Mouse (Mus musculus) stomach, embryonic 15.5 days (tissue): ENCODE data around the gene Ffar3. TPM values are rescaled to one million over a fixed set of nuclear protein-coding genes. Genes with fewer than 3 reads are reported as not detected.
"Not testable (repeated sequence)": the region's sequence is repeated elsewhere in the genome, so short reads cannot be mapped to it uniquely, and the experiment has no call there.

Source experiments
- ATAC-seq: fragments of 200-750 bp; cut with Nextera tagmentation; 2 replicates; pipeline ENCODE4 v1.8.0; 2017; ENCODE audit warnings: low read depth, moderate number of reproducible peaks, moderate TSS enrichment; ENCODE audit not compliant: insufficient read depth, low FRiP score
- H3K27ac ChIP-seq: fragments of 300-500 bp; sonication (generic); 2 replicates; pipeline ENCODE4 v1.5.1; 2015; ENCODE audit warnings: mild to moderate bottlenecking, inconsistent platforms
- H3K27me3 ChIP-seq: fragments of 300-500 bp; sonication (generic); replicated peaks from 2 replicates; pipeline ENCODE4 v1.6.1; 2015; ENCODE audit warnings: inconsistent platforms
- H3K36me3 ChIP-seq: fragments of 300-500 bp; sonication (generic); 2 replicates; pipeline ENCODE4 v1.6.1; 2015; ENCODE audit warnings: inconsistent platforms
- H3K4me1 ChIP-seq: fragments of 300-500 bp; sonication (generic); 2 replicates; pipeline ENCODE4 v1.6.1; 2015; ENCODE audit warnings: inconsistent platforms
- H3K4me2 ChIP-seq: fragments of 300-500 bp; sonication (generic); 2 replicates; pipeline ENCODE4 v1.6.1; 2015; ENCODE audit warnings: mild to moderate bottlenecking, inconsistent platforms
- H3K4me3 ChIP-seq: fragments of 300-500 bp; sonication (generic); replicated peaks from 2 replicates; pipeline ENCODE4 v1.5.1; 2015; ENCODE audit warnings: inconsistent platforms
- H3K9ac ChIP-seq: fragments of 300-500 bp; sonication (generic); 2 replicates; pipeline ENCODE4 v1.6.1; 2015; ENCODE audit warnings: inconsistent platforms
- H3K9me3 ChIP-seq: fragments of 300-500 bp; sonication (generic); 2 replicates; pipeline ENCODE4 v1.6.1; 2016; ENCODE audit warnings: inconsistent platforms
- WGBS: fragments of 180-500 bp; shearing (Covaris S2); methylation state at CpG from one replicate; pipeline ENCODE4 v1.1.7; 2015; 5-methylcytosine and 5-hydroxymethylcytosine counted together
- polyA plus RNA-seq: library from polyadenylated mRNA; unstranded; fragments of >200 nt; fragmentation: Nextera tagmentation; extraction: Ambion mirVana; gene quantifications from 2 replicates; pipeline ENCODE4 v1.2.1, GENCODE M21; 2015

Ffar3 gene
- polyA plus RNA-seq, 1 experiment from 2014 or later, result 0.41 TPM

DNA sequence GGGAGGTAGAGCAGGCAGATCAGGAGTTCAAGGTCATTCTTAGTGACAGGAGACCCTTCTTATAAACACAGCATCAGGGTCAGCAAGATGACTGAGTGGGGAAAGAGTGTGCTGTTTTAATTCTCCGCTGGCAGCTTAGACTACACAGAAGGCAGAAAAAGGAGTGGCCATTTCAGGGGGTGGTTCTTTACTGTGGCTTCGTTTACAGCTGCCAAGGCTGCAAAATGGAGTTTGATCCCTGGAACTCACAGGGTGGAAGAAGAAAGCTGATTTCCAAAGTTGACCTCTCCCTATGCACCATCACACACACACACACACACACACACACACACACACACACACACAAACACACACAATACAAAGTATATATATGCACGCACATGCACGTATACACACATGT lies 14.6 kb downstream of the Ffar3 start:
- no peak for ATAC-seq
- Histone ChIP-seq H3K27me3 (no peaks in the 10 kb centered on the region), H3K36me3 (no peaks in the 10 kb centered on the region), H3K4me1 (no peaks in the 10 kb centered on the region), H3K27ac (no peak overlapping the region), H3K9ac (no peak overlapping the region), H3K4me3 (no peak overlapping the region), H3K9me3 (no peaks in the 10 kb centered on the region), H3K4me2 (no peak overlapping the region)
- 63% methylated on average over 4 of the region's 4 CpGs for WGBS

DNA sequence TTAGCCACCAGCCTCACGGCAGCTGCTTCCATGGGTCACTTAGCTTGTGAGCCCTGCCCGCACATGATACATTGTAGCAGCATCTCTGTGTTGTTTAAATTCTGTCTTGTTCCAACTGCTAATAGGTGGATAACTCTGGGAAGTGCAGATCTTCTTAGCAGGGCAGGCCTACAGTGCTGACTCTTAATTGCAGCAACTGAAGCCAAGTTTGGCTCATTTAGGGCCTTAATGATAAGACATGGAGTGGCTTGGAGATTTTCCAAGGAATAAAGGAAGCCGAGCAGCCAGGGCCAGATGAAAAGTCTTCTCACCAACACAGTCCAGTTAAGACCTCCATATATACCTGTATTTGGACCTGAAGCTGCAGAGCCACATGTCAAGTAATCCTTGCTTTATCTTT lies 15.7 kb downstream of the Ffar3 start:
- Histone ChIP-seq H3K9me3 (no peaks in the 10 kb centered on the region), H3K9ac (no peak overlapping the region), H3K36me3 (no peaks in the 10 kb centered on the region), H3K4me2 (no peak overlapping the region), H3K27ac (no peak overlapping the region), H3K4me1 (no peaks in the 10 kb centered on the region), H3K27me3 (no peaks in the 10 kb centered on the region), H3K4me3 (no peak overlapping the region)
- 57% methylated on average over 3 of the region's 3 CpGs for WGBS
- no peak for ATAC-seq

DNA sequence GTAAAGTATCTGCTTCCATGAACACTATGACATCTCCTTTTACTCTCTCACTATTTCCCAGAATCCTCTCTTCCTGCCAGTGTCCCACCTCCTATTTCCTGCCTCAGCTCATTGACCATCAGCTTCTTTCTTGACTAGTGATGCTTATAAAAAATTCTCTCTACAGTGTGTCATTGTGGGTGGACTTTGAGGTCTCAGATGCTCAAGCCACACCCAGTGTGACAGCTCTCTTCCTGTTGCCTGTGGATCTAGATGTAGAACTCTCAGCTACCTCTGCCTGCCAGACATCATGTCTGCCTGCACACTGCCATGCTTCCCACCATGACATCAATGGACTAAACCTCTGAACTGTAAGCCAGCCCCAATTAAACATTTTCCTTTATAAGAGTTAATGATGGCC lies 18.7 kb downstream of the Ffar3 start:
- no peak overlapping the region for H3K4me2 ChIP-seq
- no peak for ATAC-seq
- no peaks in the 10 kb centered on the region for H3K36me3 ChIP-seq
- H3K9ac ChIP-seq, result no peak overlapping the region
- no peaks in the 10 kb centered on the region for H3K27me3 ChIP-seq
- H3K9me3 ChIP-seq, result no peaks in the 10 kb centered on the region
- no peak overlapping the region for H3K27ac ChIP-seq
- H3K4me3 ChIP-seq, result no peak overlapping the region
- H3K4me1 ChIP-seq, result no peaks in the 10 kb centered on the region

DNA sequence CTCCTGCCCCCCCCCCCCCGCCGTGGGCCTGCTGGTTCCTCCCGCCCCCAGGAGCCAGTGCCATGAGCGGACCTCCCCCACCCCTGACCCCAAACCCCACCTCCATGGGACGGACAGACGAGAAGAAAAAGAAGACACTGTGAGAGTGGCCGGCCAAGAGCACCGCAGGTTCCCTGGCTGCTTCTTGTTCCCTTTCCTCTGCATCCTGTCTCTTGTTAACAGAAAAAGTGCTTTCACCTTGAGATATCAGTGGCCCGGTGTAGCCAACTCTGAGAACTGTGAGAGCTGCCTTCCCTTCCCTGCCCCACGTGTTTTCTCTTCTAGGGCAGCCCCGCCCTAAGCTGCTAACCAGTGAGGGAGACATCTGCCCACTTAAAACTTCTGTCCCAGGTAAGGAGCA lies 23.3 kb downstream of the Ffar3 start:
- not testable (repeated sequence) for H3K27me3 ChIP-seq, H3K9me3 ChIP-seq, ATAC-seq, H3K36me3 ChIP-seq, H3K4me3 ChIP-seq, H3K9ac ChIP-seq, H3K4me1 ChIP-seq, H3K27ac ChIP-seq, H3K4me2 ChIP-seq
- WGBS, result 30% methylated on average over 7 of the region's 11 CpGs

DNA sequence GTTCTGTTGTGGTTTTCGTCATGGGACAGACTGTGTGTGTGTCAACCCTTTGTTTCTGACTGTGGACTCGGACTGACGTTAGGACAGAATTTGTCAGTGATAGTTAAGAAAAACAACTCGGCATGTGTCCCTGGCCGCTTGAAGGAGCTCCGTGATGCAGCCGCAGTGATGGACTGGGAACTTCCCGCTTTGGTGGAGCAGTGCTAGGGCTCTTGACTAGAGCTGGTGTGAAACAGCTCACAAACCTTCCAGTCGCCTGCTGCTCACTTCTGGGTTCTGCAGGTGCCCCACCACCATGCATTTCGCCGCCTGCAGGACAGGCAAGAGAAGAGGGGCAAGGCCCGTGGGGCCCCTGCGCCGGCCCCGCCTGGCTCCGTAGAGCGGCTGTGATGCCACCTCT lies 23.7 kb downstream of the Ffar3 start:
- Histone ChIP-seq H3K4me3 (no peak overlapping the region), H3K9ac (no peak overlapping the region), H3K4me1 (no peaks in the 10 kb centered on the region), H3K27ac (no peak overlapping the region), H3K36me3 (no peaks in the 10 kb centered on the region), H3K4me2 (no peak overlapping the region), H3K9me3 (no peaks in the 10 kb centered on the region), H3K27me3 (no peaks in the 10 kb centered on the region)
- ATAC-seq, result no peak
- WGBS, result 58% methylated on average over 15 of the region's 17 CpGs

DNA sequence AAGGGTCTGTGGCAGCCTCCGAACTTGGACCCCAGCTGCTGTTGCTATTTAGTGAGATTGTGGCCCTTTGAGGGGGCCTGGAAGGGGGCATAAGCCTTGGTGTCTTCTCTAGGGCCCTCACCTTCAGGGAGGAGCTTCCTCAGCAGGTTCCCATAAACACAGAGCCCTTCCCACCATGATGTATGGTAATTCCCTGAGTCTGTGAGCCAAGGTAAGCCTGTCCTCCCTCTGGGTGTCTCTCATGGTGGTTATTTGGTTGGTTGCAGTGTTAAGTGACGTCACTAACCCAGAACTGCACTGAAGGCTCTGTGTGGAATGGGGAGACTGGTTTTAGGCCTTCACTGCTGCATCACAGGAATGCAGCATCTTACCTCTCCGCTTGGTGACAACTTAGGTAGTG lies 26.6 kb downstream of the Ffar3 start:
- Histone ChIP-seq H3K27me3 (no peaks in the 10 kb centered on the region), H3K9ac (no peak overlapping the region), H3K9me3 (no peaks in the 10 kb centered on the region), H3K4me2 (no peak overlapping the region), H3K4me3 (no peak overlapping the region), H3K4me1 (no peaks in the 10 kb centered on the region), H3K27ac (no peak overlapping the region), H3K36me3 (no peaks in the 10 kb centered on the region)
- WGBS, result 65% methylated on average over 3 of the region's 3 CpGs
- ATAC-seq, result no peak

DNA sequence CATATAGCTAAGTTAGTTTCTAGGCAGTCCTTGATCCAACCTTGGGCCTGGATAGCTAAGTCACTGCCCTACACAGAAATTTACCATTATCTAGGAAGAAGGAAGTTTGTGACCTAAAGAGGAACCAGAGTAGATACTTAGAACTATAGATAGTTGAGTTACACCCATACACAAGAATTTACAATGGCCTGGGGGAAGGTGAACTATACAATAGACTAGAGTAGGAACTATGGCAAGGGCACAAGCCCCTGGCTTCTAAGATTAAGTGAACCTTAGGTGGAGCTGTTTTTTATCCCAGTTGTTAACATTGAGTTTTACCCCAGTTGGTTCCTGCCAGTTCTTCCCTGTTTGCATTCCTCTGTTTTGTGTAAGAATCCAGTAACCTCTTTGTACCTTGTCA lies 27.1 kb downstream of the Ffar3 start:
- not testable (repeated sequence) for H3K9me3 ChIP-seq, H3K36me3 ChIP-seq, H3K27me3 ChIP-seq, ATAC-seq, H3K4me1 ChIP-seq, H3K27ac ChIP-seq, H3K4me2 ChIP-seq, H3K9ac ChIP-seq, H3K4me3 ChIP-seq

DNA sequence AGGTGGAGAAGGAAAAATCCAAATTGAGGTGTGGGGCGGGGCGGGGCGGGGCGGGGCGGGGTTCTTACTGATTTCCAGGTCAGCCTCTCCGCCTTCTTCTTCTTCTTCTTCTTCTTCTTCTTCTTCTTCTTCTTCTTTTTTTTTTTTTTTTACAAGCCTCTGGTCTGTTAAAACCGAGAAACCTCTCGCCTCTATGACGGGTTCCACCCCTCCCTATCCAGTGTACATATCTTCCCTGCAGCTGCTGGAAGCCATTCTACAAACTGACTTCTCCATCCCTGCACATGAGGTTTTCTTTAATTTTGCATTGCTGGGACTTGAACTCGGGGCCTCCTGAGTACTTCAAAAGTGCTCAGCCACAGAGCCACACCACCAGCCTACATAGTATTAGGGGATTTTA lies 29.3 kb downstream of the Ffar3 start:
- Histone ChIP-seq H3K4me1 (no peaks in the 10 kb centered on the region), H3K9ac (no peak overlapping the region), H3K9me3 (no peaks in the 10 kb centered on the region), H3K4me3 (no peak overlapping the region), H3K36me3 (no peaks in the 10 kb centered on the region), H3K27me3 (no peaks in the 10 kb centered on the region), H3K27ac (no peak overlapping the region), H3K4me2 (no peak overlapping the region)
- ATAC-seq, result no peak
- 89% methylated on average over 10 of the region's 10 CpGs for WGBS

DNA sequence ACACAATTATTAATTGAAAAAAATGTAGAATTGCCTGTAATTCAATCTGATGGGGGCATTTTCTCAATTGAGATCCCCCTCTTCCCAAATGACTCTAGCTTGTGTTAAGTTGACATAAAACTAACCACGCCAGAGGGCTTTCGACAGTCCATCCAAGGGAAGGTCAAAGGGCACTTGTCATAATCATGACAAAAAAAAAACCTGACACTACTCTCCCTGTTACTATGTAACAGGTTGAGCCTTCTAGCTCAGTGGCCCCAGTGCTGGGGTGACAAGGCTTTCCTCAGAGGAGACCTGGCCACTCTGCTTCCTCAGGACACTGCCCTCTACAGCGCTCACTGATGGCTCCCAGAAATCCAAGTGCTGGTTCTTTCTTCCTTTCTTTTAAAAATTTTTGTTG lies 31.7 kb downstream of the Ffar3 start:
- ATAC-seq, result no peak
- Histone ChIP-seq H3K4me1 (no peaks in the 10 kb centered on the region; the same call in 1 of the 2 replicates), H3K9me3 (no peaks in the 10 kb centered on the region), H3K4me3 (no peak overlapping the region), H3K27me3 (no peaks in the 10 kb centered on the region), H3K36me3 (no peaks in the 10 kb centered on the region), H3K4me2 (no peak overlapping the region), H3K9ac (no peak overlapping the region), H3K27ac (peak overlapping the region; percentile 11; the same call in 1 of the 2 replicates)
- 83% methylated on average over 3 of the region's 3 CpGs for WGBS

DNA sequence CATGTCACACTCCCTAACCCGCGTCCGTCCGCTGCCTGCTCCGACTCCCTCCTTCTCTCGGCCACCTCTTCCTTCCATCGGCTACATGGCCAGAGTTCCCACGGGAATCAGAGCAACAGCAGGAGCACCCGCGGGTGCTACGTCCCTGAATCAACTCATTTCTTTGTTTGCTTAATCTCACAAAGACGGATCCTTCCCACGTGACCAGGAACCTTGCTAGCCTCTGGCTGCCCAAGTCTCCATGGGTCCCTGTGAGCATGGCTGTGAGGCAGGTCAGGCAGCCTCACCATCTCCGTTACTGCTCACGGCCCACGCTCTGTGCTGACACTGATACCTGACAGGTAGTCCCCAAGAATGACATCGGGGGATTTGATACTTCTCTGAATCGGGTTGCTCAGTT lies 32.3 kb downstream of the Ffar3 start, which contains the start of gene Ffar2:
TSS of gene Ffar2 (minus strand) at position 101 of the 400 bp plus-strand sequence.
- Histone ChIP-seq H3K4me1 (no peaks in the 10 kb centered on the region; the same call in 1 of the 2 replicates), H3K9ac (no peak within 1 kb of the TSS), H3K36me3 (no peaks in the 10 kb centered on the region), H3K4me3 (no peak within 1 kb of the TSS), H3K4me2 (peak within 1 kb of the TSS; percentile 6; the same call in 1 of the 2 replicates), H3K27ac (peak within 1 kb of the TSS; percentile 11; the same call in 1 of the 2 replicates), H3K27me3 (no peaks in the 10 kb centered on the region), H3K9me3 (no peaks in the 10 kb centered on the region)
- ATAC-seq, result peak; percentile 37; the same call in 1 of the 2 replicates
- 79% methylated on average over 18 of the region's 18 CpGs for WGBS

DNA sequence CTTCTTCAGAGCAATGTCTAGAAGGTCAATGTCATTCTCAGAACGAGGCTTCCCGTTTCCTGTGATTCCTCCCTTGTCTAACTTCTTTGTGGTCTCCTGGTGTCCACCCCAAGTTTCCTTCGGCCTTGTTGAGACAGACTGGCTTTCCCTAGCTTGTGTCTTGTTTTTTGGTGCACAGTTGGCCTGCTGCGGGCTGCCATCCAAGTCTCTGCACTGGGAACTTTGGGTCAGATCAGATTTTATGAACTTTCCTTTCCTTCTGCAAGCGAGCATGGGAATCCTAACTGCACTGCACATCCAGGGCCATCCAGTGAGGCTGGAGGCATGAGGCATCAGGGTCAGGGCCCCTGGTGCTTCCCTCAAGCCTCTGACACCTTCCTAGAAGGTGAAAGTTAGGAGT lies 34.4 kb downstream of the Ffar3 start:
- H3K4me3 ChIP-seq, result no peak overlapping the region
- H3K9me3 ChIP-seq, result no peaks in the 10 kb centered on the region
- no peak for ATAC-seq
- no peak overlapping the region for H3K9ac ChIP-seq
- 46% methylated on average over 5 of the region's 5 CpGs for WGBS
- no peaks in the 10 kb centered on the region; the same call in 1 of the 2 replicates for H3K4me1 ChIP-seq
- no peaks in the 10 kb centered on the region for H3K27me3 ChIP-seq
- peak overlapping the region; percentile 21 for H3K4me2 ChIP-seq
- H3K36me3 ChIP-seq, result no peaks in the 10 kb centered on the region
- H3K27ac ChIP-seq, result no peak overlapping the region

DNA sequence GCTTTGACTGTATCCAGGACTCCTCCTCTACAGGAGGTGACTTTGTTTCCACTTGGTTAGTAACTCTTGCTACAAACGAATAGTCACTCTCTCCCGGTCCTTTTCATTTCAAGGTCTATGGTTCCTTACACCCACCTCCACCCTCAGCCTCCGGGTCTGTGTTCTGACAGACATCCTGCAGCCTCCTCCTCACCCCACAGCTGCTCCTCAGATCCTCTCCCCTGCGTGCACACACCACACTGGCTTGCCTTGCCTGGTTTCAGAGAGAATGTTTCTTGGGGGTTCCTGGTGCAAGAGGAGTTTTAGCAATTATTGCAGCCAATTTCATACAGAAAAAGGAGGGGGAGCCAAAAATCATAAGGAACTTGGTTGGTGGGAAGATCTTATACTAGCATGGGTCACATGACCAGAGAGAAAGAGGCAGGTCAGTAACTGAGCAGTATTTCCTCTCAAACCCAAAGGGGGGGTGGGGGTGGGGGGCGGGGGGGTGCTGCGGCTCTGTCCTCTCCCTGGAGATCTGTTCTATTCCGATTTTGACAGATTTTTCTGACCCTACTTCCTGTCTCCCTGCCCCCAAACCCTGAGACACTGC lies 35.0 kb downstream of the Ffar3 start:
- Histone ChIP-seq H3K4me2 (peak overlapping the region; percentile 28), H3K4me1 (no peaks in the 10 kb centered on the region; the same call in 1 of the 2 replicates), H3K27ac (peak overlapping the region; percentile 74), H3K4me3 (no peak overlapping the region), H3K9me3 (no peaks in the 10 kb centered on the region), H3K36me3 (no peaks in the 10 kb centered on the region), H3K27me3 (no peaks in the 10 kb centered on the region), H3K9ac (no peak overlapping the region)
- no peak for ATAC-seq
- WGBS, result 40% methylated on average over 7 of the region's 7 CpGs

DNA sequence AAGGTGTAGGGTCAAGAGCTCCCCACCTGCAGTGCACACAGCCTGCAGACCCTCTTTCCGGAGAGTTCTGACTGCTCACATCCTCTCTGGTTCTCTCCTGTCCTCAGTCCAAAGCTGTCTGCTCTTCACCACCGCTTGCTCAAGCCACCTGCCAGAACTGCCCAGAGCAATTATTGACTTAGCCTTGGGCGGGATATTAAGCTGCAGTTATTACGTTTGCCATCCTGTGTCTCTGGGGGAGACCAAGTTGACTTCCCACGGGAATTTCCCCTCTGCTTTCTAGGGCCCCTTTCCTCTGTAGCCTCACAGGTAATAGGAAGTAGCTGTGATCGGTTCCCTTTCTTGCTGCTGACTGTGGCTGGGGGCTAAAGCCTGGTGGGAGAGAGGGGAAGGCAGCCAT lies 35.8 kb downstream of the Ffar3 start:
- peak; percentile 71; the same call in 1 of the 2 replicates for ATAC-seq
- no peak overlapping the region for H3K4me3 ChIP-seq
- no peaks in the 10 kb centered on the region; the same call in 1 of the 2 replicates for H3K4me1 ChIP-seq
- H3K36me3 ChIP-seq, result no peaks in the 10 kb centered on the region
- peak overlapping the region; percentile 74 for H3K27ac ChIP-seq
- no peaks in the 10 kb centered on the region for H3K27me3 ChIP-seq
- H3K4me2 ChIP-seq, result peak overlapping the region; percentile 28; the same call in 1 of the 2 replicates
- H3K9me3 ChIP-seq, result no peaks in the 10 kb centered on the region
- 48% methylated on average over 6 of the region's 6 CpGs for WGBS
- H3K9ac ChIP-seq, result no peak overlapping the region
